Mouse (Mus musculus) kidney, adult 2 months (tissue): ENCODE measurements around the gene Syngr3.

ENCODE experiments used
- CTCF ChIP-seq: fragments of 200-500 bp; conservative IDR thresholded peaks from 2 replicates; pipeline ENCODE4 v1.5.1; 2011; ENCODE audit warnings: low read depth, mild to moderate bottlenecking, control low read depth, low read length, moderate library complexity, mixed read lengths; ENCODE audit not compliant: insufficient read depth, insufficient read length
- POLR2A ChIP-seq: fragments of 200-500 bp; IDR thresholded peaks from one replicate; pipeline ENCODE4 v1.6.1; 2011; ENCODE audit warnings: low read depth, low read length, control low read depth

DNA sequence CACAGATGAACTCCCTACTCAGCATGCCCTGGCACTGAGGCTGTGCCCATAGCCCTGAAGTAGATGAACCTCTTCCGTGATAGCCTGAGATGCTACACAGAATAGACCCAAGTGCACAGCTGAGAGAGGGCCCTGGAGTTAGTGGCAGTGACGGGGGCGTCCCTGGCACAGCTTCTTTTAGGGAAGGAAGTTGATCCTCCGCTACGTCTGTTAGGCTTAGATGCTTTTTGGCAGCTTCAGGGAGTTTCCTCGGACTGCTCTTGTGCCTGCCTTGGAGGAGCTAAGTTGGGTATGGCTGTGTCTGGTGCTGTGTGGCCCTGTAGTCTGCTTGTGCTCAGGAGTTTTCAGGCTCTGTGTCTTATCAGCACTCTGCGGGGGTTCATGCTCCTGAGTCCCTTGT lies 15.5 kb downstream of the Syngr3 start:
- TF ChIP-seq CTCF (no peak), POLR2A (no peak)
